Mouse (Mus musculus): ENCODE measurements around the gene Tssk4.
A peak's percentile ranks its signal among the peaks of the same experiment; 100 is the strongest.

Gene Tssk4

GRCm38 (mm10) chr14:55643060-55643907 is 6.7 kb upstream of the Tssk4 start, which contains the start of gene Tm9sf1:
TSS of gene Tm9sf1 (minus strand) at chr14:55643806.
- peak; percentile 60 for DNase-seq (ENCODE audit: extremely low read depth, low read depth)

- DNase-seq (ENCODE audit: extremely low read depth, low read depth): no peak
Measured at GRCm38 (mm10) chr14:55644261-55644888, 5.6 kb upstream of the Tssk4 start.

GRCm38 (mm10) chr14:55651528-55651927 is 1.5 kb downstream of the Tssk4 start:
- DNase-seq (ENCODE audit: extremely low read depth, low read depth): no peak

GRCm38 (mm10) chr14:55656935-55657334 is 7.0 kb downstream of the Tssk4 start:
- DNase-seq (ENCODE audit: extremely low read depth, low read depth): no peak

GRCm38 (mm10) chr14:55658011-55658410 is 8.0 kb downstream of the Tssk4 start:
- DNase-seq (ENCODE audit: extremely low read depth, low read depth): no peak

- DNase-seq (ENCODE audit: extremely low read depth, low read depth): peak; percentile 69
Measured at GRCm38 (mm10) chr14:55659960-55660573, 10.1 kb downstream of the Tssk4 start, which contains the start of gene Mdp1. TSS of gene Mdp1 (minus strand) at chr14:55660508.

GRCm38 (mm10) chr14:55660636-55661035 is 10.7 kb downstream of the Tssk4 start:
- no peak for DNase-seq (ENCODE audit: extremely low read depth, low read depth)

- DNase-seq (ENCODE audit: extremely low read depth, low read depth): no peak
Measured at GRCm38 (mm10) chr14:55671486-55671832, 21.5 kb downstream of the Tssk4 start.

GRCm38 (mm10) chr14:55671833-55672740 is 22.1 kb downstream of the Tssk4 start, which contains the start of the genes Gmpr2 and Nedd8:
TSS of gene Gmpr2 (plus strand) at chr14:55671941.
TSS of gene Nedd8 (minus strand) at chr14:55672124.
- peak; percentile 99 for DNase-seq (ENCODE audit: extremely low read depth, low read depth)

GRCm38 (mm10) chr14:55672741-55673060 is 22.7 kb downstream of the Tssk4 start:
- no peak for DNase-seq (ENCODE audit: extremely low read depth, low read depth)

GRCm38 (mm10) chr14:55677615-55678014 is 27.6 kb downstream of the Tssk4 start:
- DNase-seq (ENCODE audit: extremely low read depth, low read depth): no peak

- DNase-seq (ENCODE audit: extremely low read depth, low read depth): peak; percentile 94
Measured at GRCm38 (mm10) chr14:55681160-55682117, 31.5 kb downstream of the Tssk4 start, which contains the start of gene Tinf2. TSS of gene Tinf2 (minus strand) at chr14:55681820.

GRCm38 (mm10) chr14:55682118-55682493 is 32.1 kb downstream of the Tssk4 start:
- DNase-seq (ENCODE audit: extremely low read depth, low read depth): no peak

GRCm38 (mm10) chr14:55689433-55689832 is 39.4 kb downstream of the Tssk4 start:
- DNase-seq (ENCODE audit: extremely low read depth, low read depth): no peak

GRCm38 (mm10) chr14:55697226-55697625 is 47.2 kb downstream of the Tssk4 start:
- DNase-seq (ENCODE audit: extremely low read depth, low read depth): peak; percentile 85

- no peak for DNase-seq (ENCODE audit: extremely low read depth, low read depth)
Measured at GRCm38 (mm10) chr14:55701131-55701530, 51.1 kb downstream of the Tssk4 start.

Data from MEL-GATA-1-ER (cell line).